Mouse (Mus musculus): ENCODE measurements around the gene Gm20388. TPM values are rescaled to one million over a fixed set of nuclear protein-coding genes. Genes with fewer than 3 reads are reported as not detected.
"Not testable (repeated sequence)": the region's sequence is repeated elsewhere in the genome, so short reads cannot be mapped to it uniquely, and the experiment has no call there.

The Gm20388 gene
- polyA plus RNA-seq, 1 experiment from 2014 or later: 5.5 TPM

DNA sequence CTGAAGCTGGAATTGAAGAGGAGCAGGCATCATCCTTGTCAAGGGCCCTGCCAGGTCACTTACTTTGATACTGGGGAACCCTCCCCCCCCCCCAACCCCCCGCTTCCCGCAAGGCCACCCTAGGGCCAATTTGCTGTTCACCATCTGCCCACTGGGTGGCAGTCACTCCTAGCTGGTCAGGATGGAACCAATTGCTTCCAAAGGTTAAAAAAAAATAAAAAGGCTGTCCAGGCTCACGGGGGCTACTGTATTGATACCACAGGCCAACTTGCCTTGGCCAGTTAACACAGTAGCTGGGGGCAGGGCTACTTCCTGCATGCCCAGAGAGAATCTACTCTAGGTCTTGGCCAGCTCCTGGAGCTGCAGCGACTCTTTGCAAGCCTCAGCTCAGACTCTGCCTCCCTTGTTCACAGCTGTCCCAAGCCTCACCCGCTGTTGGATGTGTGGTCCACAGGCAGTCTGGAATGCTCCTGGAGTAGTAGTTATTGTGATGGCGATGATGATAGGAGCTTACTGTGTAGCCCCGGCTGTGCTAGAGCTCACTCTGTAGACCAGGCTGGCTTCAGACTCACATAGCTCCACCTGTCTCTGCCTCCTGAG is 2707.4 kb downstream of the Gm20388 start:
- no peak for ATAC-seq (ENCODE audit: borderline replicate concordance, extremely low read depth, low FRiP score, low TSS enrichment)
- Histone ChIP-seq H3K9ac (no peak overlapping the region), H3K4me1 (peaks cover 18% of the 10 kb centered on the region), H3K4me3 (no peak overlapping the region), H3K36me3 (0 out of 2 replicates have a peak, but pooled peaks cover 3% of the 10 kb centered on the region), H3K27ac (no peak overlapping the region), H3K27me3 (no peaks in the 10 kb centered on the region), H3K9me3 (no peaks in the 10 kb centered on the region), H3K4me2 (no peak overlapping the region)
- WGBS: 33% methylated on average over 5 of the region's 7 CpGs

DNA sequence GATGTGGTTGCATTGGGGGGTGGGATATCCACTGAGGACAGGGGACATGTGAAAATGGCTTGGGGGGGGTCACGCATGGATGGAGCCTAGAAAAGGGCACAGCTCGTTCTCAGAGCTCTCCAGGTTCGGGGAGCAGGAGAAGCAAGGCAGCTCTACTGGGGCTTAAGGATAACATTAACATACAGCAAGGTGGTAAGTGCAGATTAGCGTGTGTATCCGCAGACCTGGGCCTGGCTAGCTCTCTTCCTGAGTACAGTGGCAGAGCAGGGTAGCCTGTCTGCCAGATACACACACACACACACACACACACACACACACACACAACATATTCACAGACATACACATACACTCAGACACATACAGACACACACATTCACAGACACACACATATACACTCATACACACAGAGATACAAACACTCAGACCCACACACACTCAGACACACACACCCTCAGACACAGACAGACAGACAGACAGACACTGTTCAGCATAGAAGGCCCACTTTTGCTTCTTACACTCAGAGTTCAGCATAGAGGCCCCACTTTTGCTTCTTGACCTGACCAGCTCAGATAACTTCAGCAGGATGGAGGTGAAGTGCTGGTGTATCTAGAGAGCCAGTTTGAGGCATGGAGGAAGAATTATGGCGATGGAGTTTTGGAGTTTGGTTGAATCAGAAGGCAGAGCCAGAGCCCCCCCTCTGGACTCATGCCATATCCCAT is 2708.2 kb downstream of the Gm20388 start:
- no peak overlapping the region for H3K27ac ChIP-seq
- no peak for ATAC-seq (ENCODE audit: borderline replicate concordance, extremely low read depth, low FRiP score, low TSS enrichment)
- 0 out of 2 replicates have a peak, but pooled peaks cover 3% of the 10 kb centered on the region for H3K36me3 ChIP-seq
- no peaks in the 10 kb centered on the region for H3K27me3 ChIP-seq
- H3K4me3 ChIP-seq: no peak overlapping the region
- H3K4me1 ChIP-seq: peaks cover 18% of the 10 kb centered on the region
- no peaks in the 10 kb centered on the region for H3K9me3 ChIP-seq
- WGBS: 63% methylated on average over 6 of the region's 6 CpGs
- H3K9ac ChIP-seq: no peak overlapping the region
- H3K4me2 ChIP-seq: no peak overlapping the region

- H3K4me3 ChIP-seq: no peak overlapping the region
- no peaks in the 10 kb centered on the region for H3K9me3 ChIP-seq
- H3K27ac ChIP-seq: no peak overlapping the region
- no peak overlapping the region for H3K9ac ChIP-seq
- no peaks in the 10 kb centered on the region for H3K36me3 ChIP-seq
- H3K27me3 ChIP-seq: no peaks in the 10 kb centered on the region
- H3K4me2 ChIP-seq: no peak overlapping the region
- 37% methylated on average over 5 of the region's 5 CpGs for WGBS
- peaks cover 17% of the 10 kb centered on the region for H3K4me1 ChIP-seq
- no peak for ATAC-seq (ENCODE audit: borderline replicate concordance, extremely low read depth, low FRiP score, low TSS enrichment)
Measured at GRCm38 (mm10) chr8:122620446-122620845, 2709.8 kb downstream of the Gm20388 start.

DNA sequence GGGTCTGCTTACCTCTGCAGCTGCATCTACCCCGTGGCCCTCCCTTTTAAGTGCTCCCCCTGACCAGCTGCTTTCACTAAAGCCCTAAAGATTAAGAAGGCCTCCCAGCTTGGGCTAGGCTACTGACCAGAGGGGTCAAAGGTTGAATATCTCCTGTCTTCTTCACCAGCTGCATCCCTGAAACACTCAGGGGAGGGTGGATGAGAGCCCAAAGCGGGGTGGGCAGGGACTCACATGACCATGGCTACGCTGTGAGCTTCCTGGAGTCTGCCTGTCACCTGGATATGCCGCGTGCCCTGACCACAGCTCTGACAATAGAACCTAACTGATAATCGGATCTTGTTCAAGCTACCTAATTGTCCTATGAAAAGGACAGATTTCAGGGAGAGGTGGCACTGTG is 2712.1 kb downstream of the Gm20388 start, which contains the start of gene Pabpn1l:
Gene Pabpn1l, minus strand, starts transcription at position 13 of the 400 bp plus-strand sequence.
- H3K27ac ChIP-seq: no peak within 1 kb of the TSS
- no peaks in the 10 kb centered on the region for H3K36me3 ChIP-seq
- H3K4me2 ChIP-seq: no peak within 1 kb of the TSS
- 49% methylated on average over 6 of the region's 6 CpGs for WGBS
- H3K4me1 ChIP-seq: peaks cover 4% of the 10 kb centered on the region
- no peaks in the 10 kb centered on the region for H3K9me3 ChIP-seq
- H3K4me3 ChIP-seq: no peak within 1 kb of the TSS
- H3K27me3 ChIP-seq: no peaks in the 10 kb centered on the region; the same call in 1 of the 2 replicates
- ATAC-seq (ENCODE audit: borderline replicate concordance, extremely low read depth, low FRiP score, low TSS enrichment): no peak
- no peak within 1 kb of the TSS for H3K9ac ChIP-seq

- no peak overlapping the region for H3K27ac ChIP-seq
Measured at GRCm38 (mm10) chr8:122623844-122624642, 2713.4 kb downstream of the Gm20388 start.

DNA sequence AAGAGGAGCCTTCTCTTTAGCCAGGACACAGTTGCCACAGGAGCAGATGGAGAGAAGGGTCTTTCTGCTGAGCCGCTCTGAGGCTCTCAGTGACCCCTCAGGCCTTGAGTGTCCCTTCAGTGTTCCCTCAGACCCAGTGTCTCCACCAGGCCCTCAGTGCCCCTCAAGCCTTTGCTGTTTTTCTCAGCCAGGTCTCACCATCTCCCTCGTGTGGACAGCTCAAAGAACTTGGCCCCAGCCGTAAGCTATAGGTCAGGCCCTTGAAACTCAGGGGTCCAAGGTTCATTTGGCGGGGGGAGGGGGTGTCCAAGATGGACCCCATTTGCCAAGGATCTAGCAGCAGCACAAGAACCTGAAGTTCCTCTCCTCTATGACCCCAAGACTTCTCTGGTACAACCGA is 2714.0 kb downstream of the Gm20388 start:
- no peaks in the 10 kb centered on the region for H3K36me3 ChIP-seq
- no peaks in the 10 kb centered on the region for H3K4me1 ChIP-seq
- WGBS: 66% methylated on average over 5 of the region's 5 CpGs
- H3K4me2 ChIP-seq: no peak overlapping the region
- H3K9ac ChIP-seq: no peak overlapping the region
- peaks cover 3% of the 10 kb centered on the region; the same call in 1 of the 2 replicates for H3K27me3 ChIP-seq
- no peaks in the 10 kb centered on the region for H3K9me3 ChIP-seq
- ATAC-seq (ENCODE audit: borderline replicate concordance, extremely low read depth, low FRiP score, low TSS enrichment): no peak
- no peak overlapping the region for H3K27ac ChIP-seq
- no peak overlapping the region for H3K4me3 ChIP-seq

More at GRCm38 (mm10) chr8:122623844-122624642, 2713.4 kb downstream of the Gm20388 start:
- H3K36me3 ChIP-seq: no peaks in the 10 kb centered on the region
- no peaks in the 10 kb centered on the region for H3K4me1 ChIP-seq
- WGBS: 87% methylated on average over 17 of the region's 17 CpGs
- H3K9ac ChIP-seq: no peak overlapping the region
- H3K4me2 ChIP-seq: no peak overlapping the region
- H3K27me3 ChIP-seq: no peaks in the 10 kb centered on the region; the same call in 1 of the 2 replicates
- no peak overlapping the region for H3K4me3 ChIP-seq
- no peak for ATAC-seq (ENCODE audit: borderline replicate concordance, extremely low read depth, low FRiP score, low TSS enrichment)
- no peaks in the 10 kb centered on the region for H3K9me3 ChIP-seq

DNA sequence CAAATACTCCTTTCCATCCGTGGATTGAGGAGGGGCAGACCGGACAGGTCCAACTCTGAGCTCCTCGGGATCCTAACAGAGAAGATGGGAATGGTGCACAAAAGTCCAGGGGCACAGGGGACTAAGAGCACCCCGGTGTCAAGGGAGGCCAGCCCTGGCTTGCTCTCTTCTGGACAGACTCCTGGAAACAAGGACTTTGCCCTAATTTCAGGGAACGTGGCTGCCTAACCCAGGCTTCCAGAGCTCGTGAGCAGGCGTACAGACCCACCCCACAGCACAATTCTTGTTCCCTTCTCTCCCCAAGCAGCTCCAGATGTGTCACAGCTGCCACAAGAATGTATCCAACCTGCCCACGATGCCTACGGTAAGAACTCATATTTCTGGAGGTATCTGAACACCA is 2715.2 kb downstream of the Gm20388 start:
- Histone ChIP-seq H3K27ac (no peak overlapping the region), H3K27me3 (peaks cover 3% of the 10 kb centered on the region; the same call in 1 of the 2 replicates), H3K4me2 (no peak overlapping the region), H3K9me3 (no peaks in the 10 kb centered on the region), H3K9ac (no peak overlapping the region), H3K4me1 (0 out of 2 replicates have a peak, but pooled peaks cover 3% of the 10 kb centered on the region), H3K36me3 (no peaks in the 10 kb centered on the region), H3K4me3 (no peak overlapping the region)
- 66% methylated on average over 9 of the region's 9 CpGs for WGBS
- ATAC-seq (ENCODE audit: borderline replicate concordance, extremely low read depth, low FRiP score, low TSS enrichment): no peak

DNA sequence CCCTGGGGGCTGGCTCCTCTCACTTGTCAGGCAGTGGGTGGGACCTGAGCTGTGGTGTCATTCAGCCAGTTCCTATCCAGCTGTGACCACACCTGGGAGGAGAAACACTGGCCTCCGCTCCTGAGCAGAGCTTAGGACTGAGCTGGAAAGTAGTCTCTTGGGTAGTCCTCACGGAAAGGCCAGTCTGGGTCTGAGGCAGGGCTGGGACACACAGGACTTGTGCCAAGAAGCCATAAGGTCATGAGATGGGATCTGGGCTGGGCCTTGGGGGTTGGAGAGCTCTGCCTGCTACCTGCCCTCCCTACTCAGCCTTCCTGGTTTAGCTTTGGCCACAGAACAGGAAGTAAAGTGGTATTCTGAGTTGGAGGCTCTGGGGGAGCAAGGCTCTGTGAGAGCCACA is 2716.3 kb downstream of the Gm20388 start:
- Histone ChIP-seq H3K4me3 (no peak overlapping the region), H3K27ac (no peak overlapping the region), H3K36me3 (no peaks in the 10 kb centered on the region), H3K27me3 (peaks cover 3% of the 10 kb centered on the region; the same call in 1 of the 2 replicates), H3K9me3 (no peaks in the 10 kb centered on the region), H3K4me1 (0 out of 2 replicates have a peak, but pooled peaks cover 4% of the 10 kb centered on the region), H3K9ac (no peak overlapping the region), H3K4me2 (no peak overlapping the region)
- ATAC-seq (ENCODE audit: borderline replicate concordance, extremely low read depth, low FRiP score, low TSS enrichment): no peak
- 73% methylated on average over 2 of the region's 2 CpGs for WGBS

- H3K9ac ChIP-seq: no peak overlapping the region
- no peak for ATAC-seq (ENCODE audit: borderline replicate concordance, extremely low read depth, low FRiP score, low TSS enrichment)
- H3K4me2 ChIP-seq: no peak overlapping the region
- H3K36me3 ChIP-seq: peaks cover 4% of the 10 kb centered on the region; the same call in 1 of the 2 replicates
- no peaks in the 10 kb centered on the region for H3K9me3 ChIP-seq
- H3K4me3 ChIP-seq: no peak overlapping the region
- H3K27ac ChIP-seq: no peak overlapping the region
- H3K27me3 ChIP-seq: peaks cover 3% of the 10 kb centered on the region; the same call in 1 of the 2 replicates
- WGBS: 50% methylated on average over 10 of the region's 10 CpGs
- 0 out of 2 replicates have a peak, but pooled peaks cover 4% of the 10 kb centered on the region for H3K4me1 ChIP-seq
Measured at GRCm38 (mm10) chr8:122629388-122629787, 2718.7 kb downstream of the Gm20388 start.

- H3K4me2 ChIP-seq: 0 out of 2 replicates have a peak overlapping the region, but pooled peaks have one; percentile 18
- H3K4me1 ChIP-seq: peaks cover 4% of the 10 kb centered on the region; the same call in 1 of the 2 replicates
- peaks cover 7% of the 10 kb centered on the region; the same call in 1 of the 2 replicates for H3K36me3 ChIP-seq
- H3K9me3 ChIP-seq: no peaks in the 10 kb centered on the region
- no peak overlapping the region for H3K4me3 ChIP-seq
- no peak overlapping the region for H3K27ac ChIP-seq
- WGBS: 53% methylated on average over 22 of the region's 22 CpGs
- no peak overlapping the region for H3K9ac ChIP-seq
- no peak for ATAC-seq (ENCODE audit: borderline replicate concordance, extremely low read depth, low FRiP score, low TSS enrichment)
- H3K27me3 ChIP-seq: peaks cover 3% of the 10 kb centered on the region; the same call in 1 of the 2 replicates
Measured at GRCm38 (mm10) chr8:122630696-122631095, 2720.1 kb downstream of the Gm20388 start.

- WGBS: 65% methylated on average over 3 of the region's 3 CpGs
Measured at GRCm38 (mm10) chr8:122632134-122632533, 2721.5 kb downstream of the Gm20388 start.

More at GRCm38 (mm10) chr8:122632134-122632533, 2721.5 kb downstream of the Gm20388 start:
- H3K4me2 ChIP-seq; H3K4me3 ChIP-seq; H3K9ac ChIP-seq; H3K36me3 ChIP-seq; ATAC-seq (ENCODE audit: borderline replicate concordance, extremely low read depth, low FRiP score, low TSS enrichment); H3K27me3 ChIP-seq; H3K27ac ChIP-seq; H3K9me3 ChIP-seq: not testable (repeated sequence)
- peaks cover 10% of the 10 kb centered on the region; the same call in 1 of the 2 replicates for H3K4me1 ChIP-seq

All from lung, embryonic 15.5 days (tissue).